Mouse (Mus musculus) myocyte (in vitro differentiated cells): Measurements from ENCODE around the gene Trappc6b. TPM values are rescaled to one million over a fixed set of nuclear protein-coding genes. Genes with fewer than 3 reads are reported as not detected.

Source experiments
- H3K27me3 ChIP-seq: one replicate; pipeline ENCODE4 v1.6.1; 2011; ENCODE audit not compliant: control insufficient read depth, insufficient read depth, insufficient read length
- H3K36me3 ChIP-seq: one replicate; pipeline ENCODE4 v1.6.1; 2011; ENCODE audit not compliant: control insufficient read depth, insufficient read depth
- H3K4me2 ChIP-seq: one replicate; pipeline ENCODE4 v1.6.1; 2011; ENCODE audit warnings: low read depth, control low read depth
- H3K4me3 ChIP-seq: one replicate; pipeline ENCODE4 v1.5.1; 2011; ENCODE audit warnings: mild to moderate bottlenecking, control low read depth, moderate library complexity
- H3K79me2 ChIP-seq: one replicate; pipeline ENCODE4 v1.6.1; 2011; ENCODE audit not compliant: control insufficient read depth, insufficient read depth
- H3ac ChIP-seq: one replicate; pipeline ENCODE4 v1.6.1; 2011; ENCODE audit not compliant: control insufficient read depth, insufficient read length
- CEBPB ChIP-seq: IDR thresholded peaks from 2 replicates; pipeline ENCODE4 v1.6.1; 2011; ENCODE audit warnings: mild to moderate bottlenecking, moderate library complexity; ENCODE audit not compliant: poor library complexity, insufficient read depth, severe bottlenecking
- E2F4 ChIP-seq: IDR thresholded peaks from one replicate; pipeline ENCODE4 v1.6.1; 2011; ENCODE audit warnings: mild to moderate bottlenecking, control low read depth, moderate library complexity; ENCODE audit not compliant: insufficient read depth
- MAX ChIP-seq: IDR thresholded peaks from one replicate; pipeline ENCODE4 v1.6.1; 2011; ENCODE audit warnings: low read depth, mild to moderate bottlenecking, control low read depth
- MYOD1 ChIP-seq, 3 experiments: IDR thresholded peaks; one replicate each; pipeline ENCODE4 v1.6.1; 2011; ENCODE audit warnings: control low read depth in 2 of 3, low read depth in 2 of 3, mild to moderate bottlenecking in 2 of 3, moderate library complexity in 1 of 3; ENCODE audit not compliant: insufficient read length in 2 of 3, control insufficient read depth in 1 of 3
- MYOG ChIP-seq, 3 experiments: IDR thresholded peaks; one replicate each; pipeline ENCODE4 v1.6.1; 2011; ENCODE audit warnings: control low read depth in 2 of 3, low read depth in 2 of 3, mild to moderate bottlenecking in 2 of 3; ENCODE audit not compliant: insufficient read length in 2 of 3, control insufficient read depth in 1 of 3, insufficient read depth in 1 of 3
- POLR2A ChIP-seq: IDR thresholded peaks from one replicate; pipeline ENCODE4 v1.6.1; 2011; ENCODE audit warnings: low read depth, mild to moderate bottlenecking, control low read depth, moderate library complexity; ENCODE audit not compliant: insufficient read length
- POLR2AphosphoS2 ChIP-seq: IDR thresholded peaks from one replicate; pipeline ENCODE4 v1.6.1; 2011; ENCODE audit warnings: low read depth, control low read depth; ENCODE audit not compliant: insufficient read length
- REST ChIP-seq: IDR thresholded peaks from one replicate; pipeline ENCODE4 v1.6.1; 2011; ENCODE audit warnings: mild to moderate bottlenecking, control low read depth, moderate library complexity; ENCODE audit not compliant: insufficient read depth, insufficient read length
- SRF ChIP-seq: IDR thresholded peaks from one replicate; pipeline ENCODE4 v1.6.1; 2011; ENCODE audit warnings: low read depth; ENCODE audit not compliant: control insufficient read depth, insufficient read length
- TCF12 ChIP-seq: IDR thresholded peaks from one replicate; pipeline ENCODE4 v1.6.1; 2011; ENCODE audit warnings: mild to moderate bottlenecking, control low read depth; ENCODE audit not compliant: poor library complexity, insufficient read depth, severe bottlenecking
- TCF3 ChIP-seq: IDR thresholded peaks from one replicate; pipeline ENCODE4 v1.6.1; 2011; ENCODE audit warnings: low read depth, control low read depth; ENCODE audit not compliant: insufficient read length
- USF1 ChIP-seq: IDR thresholded peaks from one replicate; pipeline ENCODE4 v1.6.1; 2011; ENCODE audit warnings: low read depth, mild to moderate bottlenecking, control low read depth, moderate library complexity
- polyA plus RNA-seq: library from polyadenylated mRNA; unstranded; fragments of >200 nt; fragmentation: generic; extraction: Trizol; gene quantifications from one replicate; pipeline ENCODE4 v1.2.1, GENCODE M21; 2012; ENCODE audit warnings: missing spikeins

Trappc6b gene
- polyA plus RNA-seq, 1 experiment, result 52.0 TPM

DNA sequence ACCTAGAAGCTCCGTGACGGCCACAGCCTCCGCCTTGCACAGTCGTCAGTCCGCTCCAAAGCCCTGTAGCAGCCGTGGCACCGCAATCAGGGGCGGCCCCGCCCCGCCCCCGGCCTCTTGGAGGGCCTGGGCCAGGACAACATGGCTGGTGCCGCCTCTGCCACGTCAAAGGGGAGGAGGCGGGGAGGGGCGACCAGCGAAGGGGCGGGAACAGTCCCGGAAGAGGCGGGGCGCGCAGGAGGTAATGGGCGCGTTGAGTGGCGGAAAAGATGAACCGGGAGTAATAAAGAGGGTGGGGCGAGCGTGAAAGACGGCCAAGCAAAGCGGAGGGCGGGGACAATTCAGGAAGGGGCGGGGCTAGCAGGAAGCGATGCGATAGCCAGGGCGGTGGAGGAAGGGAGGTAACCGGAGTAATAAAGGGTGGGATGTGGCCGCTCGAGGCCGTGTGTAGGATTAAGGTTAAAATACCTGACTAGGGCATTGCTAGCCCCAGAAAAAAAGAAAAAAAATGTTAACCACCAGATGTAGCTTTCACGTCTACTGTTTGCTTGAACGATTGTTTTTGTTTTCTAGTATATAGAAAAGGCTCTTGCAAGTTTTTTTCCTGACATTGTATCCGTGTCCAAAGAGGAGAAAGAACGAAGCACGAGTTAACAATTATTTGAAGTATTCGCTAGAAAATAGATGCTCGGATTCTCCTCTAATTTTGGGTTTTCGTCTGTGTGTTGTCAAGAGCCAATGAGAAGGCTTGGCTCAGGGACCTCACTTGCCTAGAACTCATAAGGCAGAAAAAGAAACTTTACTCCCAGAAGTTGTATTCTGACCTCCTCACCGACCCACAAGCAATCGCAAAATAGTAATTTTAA, 49.2 kb downstream of the Trappc6b start, which contains the start of gene Sec23a:
Gene Sec23a, minus strand, starts transcription at position 174 of the 866 bp plus-strand sequence.
- H3K27me3 ChIP-seq, result no peaks in the 10 kb centered on the region
- H3K79me2 ChIP-seq, result peaks cover 41% of the 10 kb centered on the region
- peaks cover 6% of the 10 kb centered on the region for H3K36me3 ChIP-seq
- H3K4me3 ChIP-seq, result peak within 1 kb of the TSS; percentile 50
- H3ac ChIP-seq, result peak within 1 kb of the TSS; percentile 80
- no peak for TF ChIP-seq USF1
- no peak for TF ChIP-seq TCF12
- peak; percentile 86 for TF ChIP-seq POLR2AphosphoS2
- TF ChIP-seq POLR2A, result peak; percentile 79
- no peak for TF ChIP-seq CEBPB
- peak; percentile 0 for TF ChIP-seq E2F4
- peak within 1 kb of the TSS; percentile 87 for H3K4me2 ChIP-seq

- Histone ChIP-seq H3K4me3 (peak overlapping the region; percentile 50), H3K4me2 (peak overlapping the region; percentile 75), H3K36me3 (peaks cover 9% of the 10 kb centered on the region), H3K79me2 (peaks cover 41% of the 10 kb centered on the region), H3K27me3 (no peaks in the 10 kb centered on the region), H3ac (peak overlapping the region; percentile 80)
- TF ChIP-seq MYOD1 (IDR thresholded peaks at IDR 0.05; ENCODE audit: control insufficient read depth in 1 of 3, insufficient read length in 2 of 3, low read depth in 2 of 3), result no peak
- TF ChIP-seq MAX, result no peak
- no peak for TF ChIP-seq E2F4
Observed at GRCm38 (mm10) chr12:59011275-59011843, 49.9 kb downstream of the Trappc6b start.

- no peak for TF ChIP-seq TCF12
- TF ChIP-seq MAX, result no peak
- no peak for TF ChIP-seq MYOD1 (IDR thresholded peaks at IDR 0.05; ENCODE audit: control insufficient read depth in 1 of 3, insufficient read length in 2 of 3, low read depth in 2 of 3)
- TF ChIP-seq SRF, result no peak
- no peak for TF ChIP-seq REST
- TF ChIP-seq CEBPB, result no peak
- no peak for TF ChIP-seq E2F4
- TF ChIP-seq POLR2AphosphoS2, result no peak
- no peak for TF ChIP-seq TCF3
- no peak for TF ChIP-seq MYOG (IDR thresholded peaks at IDR 0.05; ENCODE audit: control insufficient read depth in 1 of 3, insufficient read depth in 1 of 3, insufficient read length in 2 of 3, low read depth in 2 of 3)
- TF ChIP-seq POLR2A, result no peak
- no peak for TF ChIP-seq USF1
Observed at GRCm38 (mm10) chr12:59010482-59010881, 50.8 kb downstream of the Trappc6b start.

More at GRCm38 (mm10) chr12:59010482-59010881, 50.8 kb downstream of the Trappc6b start:
- Histone ChIP-seq H3K4me2 (peak overlapping the region; percentile 75), H3K36me3 (peaks cover 18% of the 10 kb centered on the region), H3K27me3 (no peaks in the 10 kb centered on the region), H3K79me2 (peaks cover 41% of the 10 kb centered on the region), H3ac (no peak overlapping the region), H3K4me3 (peak overlapping the region; percentile 50)

Other genes with a start within 250 kb of the Trappc6b start
- 24.6 TPM for gene Sec23a, start 49.5 kb downstream of the Trappc6b start, polyA plus RNA-seq
- gene Gemin2, start 48.1 kb downstream of the Trappc6b start, polyA plus RNA-seq, result 10.2 TPM
- gene Pnn, start 5.4 kb upstream of the Trappc6b start, polyA plus RNA-seq, result 7.6 TPM
- 22.6 TPM for gene Mia2, start 34.3 kb upstream of the Trappc6b start, polyA plus RNA-seq
- gene Fbxo33, start 158.3 kb upstream of the Trappc6b start, polyA plus RNA-seq, result 2.7 TPM